Mouse (Mus musculus) neural tube, embryonic 15.5 days (tissue): ENCODE data around the gene Nfib. TPM values are rescaled to one million over a fixed set of nuclear protein-coding genes. Genes with fewer than 3 reads are reported as not detected.

ENCODE experiments used
- ATAC-seq: fragments of 200-750 bp; cut with Nextera tagmentation; 2 replicates; pipeline ENCODE4 v1.8.0; 2017; ENCODE audit warnings: mild to moderate bottlenecking, moderate TSS enrichment, moderate library complexity; ENCODE audit not compliant: low FRiP score
- H3K27ac ChIP-seq: fragments of 300-500 bp; sonication (generic); replicated peaks from 2 replicates; pipeline ENCODE4 v1.5.1; 2015; ENCODE audit warnings: mild to moderate bottlenecking, inconsistent platforms
- H3K27me3 ChIP-seq: fragments of 300-500 bp; sonication (generic); replicated peaks from 2 replicates; pipeline ENCODE4 v1.6.1; 2015; ENCODE audit warnings: inconsistent platforms
- H3K36me3 ChIP-seq: fragments of 300-500 bp; sonication (generic); 2 replicates; pipeline ENCODE4 v1.6.1; 2015; ENCODE audit warnings: inconsistent platforms
- H3K4me1 ChIP-seq: fragments of 300-500 bp; sonication (generic); 2 replicates; pipeline ENCODE4 v1.6.1; 2015; ENCODE audit warnings: inconsistent platforms
- H3K4me2 ChIP-seq: fragments of 300-500 bp; sonication (generic); 2 replicates; pipeline ENCODE4 v1.6.1; 2015; ENCODE audit warnings: inconsistent platforms, mild to moderate bottlenecking, moderate library complexity
- H3K4me3 ChIP-seq: fragments of 300-500 bp; sonication (generic); replicated peaks from 2 replicates; pipeline ENCODE4 v1.5.1; 2015; ENCODE audit warnings: mild to moderate bottlenecking, inconsistent platforms
- H3K9ac ChIP-seq: fragments of 300-500 bp; sonication (generic); replicated peaks from 2 replicates; pipeline ENCODE4 v1.6.1; 2015; ENCODE audit warnings: mild to moderate bottlenecking, inconsistent platforms
- H3K9me3 ChIP-seq: fragments of 300-500 bp; sonication (generic); replicated peaks from 2 replicates; pipeline ENCODE4 v1.6.1; 2016; ENCODE audit warnings: inconsistent platforms
- WGBS: fragments of 180-500 bp; shearing (Covaris S2); methylation state at CpG from one replicate; pipeline ENCODE4 v1.1.7; 2015; ENCODE audit warnings: mixed read lengths; 5-methylcytosine and 5-hydroxymethylcytosine counted together
- polyA plus RNA-seq: library from polyadenylated mRNA; unstranded; fragments of >200 nt; fragmentation: Nextera tagmentation; extraction: Ambion mirVana; gene quantifications from 2 replicates; pipeline ENCODE4 v1.2.1, GENCODE M21; 2015

Nfib gene
- polyA plus RNA-seq, 1 experiment from 2014 or later, result 58.4 TPM

- 78% methylated on average over 12 of the region's 12 CpGs for WGBS
These were observed 21.3 kb downstream of the Nfib start for GRCm38 (mm10) chr4:82684088-82684715.

GRCm38 (mm10) chr4:82683583-82683982 lies 22.0 kb downstream of the Nfib start:
- ATAC-seq, result no peak
- no peaks in the 10 kb centered on the region for H3K27me3 ChIP-seq
- no peaks in the 10 kb centered on the region for H3K4me1 ChIP-seq
- no peak overlapping the region for H3K27ac ChIP-seq
- no peak overlapping the region for H3K4me2 ChIP-seq
- H3K9me3 ChIP-seq, result no peaks in the 10 kb centered on the region
- H3K4me3 ChIP-seq, result no peak overlapping the region
- H3K36me3 ChIP-seq, result no peaks in the 10 kb centered on the region
- WGBS, result 89% methylated on average over 6 of the region's 6 CpGs
- H3K9ac ChIP-seq, result no peak overlapping the region

More at GRCm38 (mm10) chr4:82684088-82684715, 21.3 kb downstream of the Nfib start:
- H3K27me3 ChIP-seq, result no peaks in the 10 kb centered on the region
- H3K9me3 ChIP-seq, result no peaks in the 10 kb centered on the region
- no peak for ATAC-seq
- no peaks in the 10 kb centered on the region for H3K4me1 ChIP-seq
- H3K4me3 ChIP-seq, result no peak overlapping the region
- H3K4me2 ChIP-seq, result no peak overlapping the region
- H3K9ac ChIP-seq, result no peak overlapping the region
- no peaks in the 10 kb centered on the region for H3K36me3 ChIP-seq
- no peak overlapping the region for H3K27ac ChIP-seq

- H3K4me3 ChIP-seq, result no peak overlapping the region
- no peaks in the 10 kb centered on the region for H3K9me3 ChIP-seq
- no peak for ATAC-seq
- no peaks in the 10 kb centered on the region for H3K4me1 ChIP-seq
- no peak overlapping the region for H3K9ac ChIP-seq
- no peak overlapping the region for H3K4me2 ChIP-seq
- no peak overlapping the region for H3K27ac ChIP-seq
- H3K36me3 ChIP-seq, result no peaks in the 10 kb centered on the region
- 95% methylated on average over 2 of the region's 2 CpGs for WGBS
- H3K27me3 ChIP-seq, result no peaks in the 10 kb centered on the region
These were observed 29.4 kb downstream of the Nfib start for GRCm38 (mm10) chr4:82676104-82676503.

- H3K27ac ChIP-seq, result no peak overlapping the region
- H3K9ac ChIP-seq, result no peak overlapping the region
- H3K9me3 ChIP-seq, result no peaks in the 10 kb centered on the region
- no peaks in the 10 kb centered on the region for H3K36me3 ChIP-seq
- H3K4me2 ChIP-seq, result no peak overlapping the region
- ATAC-seq, result no peak
- 94% methylated on average over 3 of the region's 3 CpGs for WGBS
- peaks cover 7% of the 10 kb centered on the region for H3K4me1 ChIP-seq
- H3K27me3 ChIP-seq, result no peaks in the 10 kb centered on the region
- no peak overlapping the region for H3K4me3 ChIP-seq
These were observed 38.2 kb downstream of the Nfib start for GRCm38 (mm10) chr4:82667271-82667872.

GRCm38 (mm10) chr4:82664436-82664835 lies 41.1 kb downstream of the Nfib start:
- H3K9me3 ChIP-seq, result no peaks in the 10 kb centered on the region
- H3K27me3 ChIP-seq, result no peaks in the 10 kb centered on the region
- no peak overlapping the region for H3K4me3 ChIP-seq
- H3K9ac ChIP-seq, result no peak overlapping the region
- no peak overlapping the region for H3K4me2 ChIP-seq
- no peak for ATAC-seq
- WGBS, result 58% methylated on average over 7 of the region's 7 CpGs
- no peaks in the 10 kb centered on the region for H3K36me3 ChIP-seq
- H3K27ac ChIP-seq, result no peak overlapping the region
- peaks cover 7% of the 10 kb centered on the region for H3K4me1 ChIP-seq

- Histone ChIP-seq H3K36me3 (no peaks in the 10 kb centered on the region), H3K27ac (no peak overlapping the region), H3K27me3 (no peaks in the 10 kb centered on the region), H3K4me2 (no peak overlapping the region), H3K4me1 (peaks cover 7% of the 10 kb centered on the region), H3K9ac (no peak overlapping the region), H3K4me3 (no peak overlapping the region), H3K9me3 (no peaks in the 10 kb centered on the region)
- peak; percentile 41; the same call in 1 of the 2 replicates for ATAC-seq
- 71% methylated on average over 6 of the region's 6 CpGs for WGBS
These were observed 41.7 kb downstream of the Nfib start for GRCm38 (mm10) chr4:82663749-82664381.

- 77% methylated on average over 3 of the region's 3 CpGs for WGBS
- H3K27ac ChIP-seq, result no peak overlapping the region
- ATAC-seq, result no peak
These were observed 42.9 kb downstream of the Nfib start for GRCm38 (mm10) chr4:82662626-82663025.

GRCm38 (mm10) chr4:82662222-82662621 lies 43.3 kb downstream of the Nfib start:
- Histone ChIP-seq H3K4me2 (no peak overlapping the region), H3K27ac (no peak overlapping the region), H3K9ac (no peak overlapping the region), H3K9me3 (no peaks in the 10 kb centered on the region), H3K27me3 (no peaks in the 10 kb centered on the region), H3K36me3 (no peaks in the 10 kb centered on the region), H3K4me1 (peaks cover 7% of the 10 kb centered on the region), H3K4me3 (no peak overlapping the region)
- 36% methylated on average over 9 of the region's 9 CpGs for WGBS
- ATAC-seq, result no peak

More at GRCm38 (mm10) chr4:82662626-82663025, 42.9 kb downstream of the Nfib start:
- no peaks in the 10 kb centered on the region for H3K36me3 ChIP-seq
- no peak overlapping the region for H3K4me2 ChIP-seq
- H3K9ac ChIP-seq, result no peak overlapping the region
- no peaks in the 10 kb centered on the region for H3K9me3 ChIP-seq
- no peaks in the 10 kb centered on the region for H3K27me3 ChIP-seq
- peaks cover 7% of the 10 kb centered on the region for H3K4me1 ChIP-seq
- H3K4me3 ChIP-seq, result no peak overlapping the region

- no peak overlapping the region for H3K9ac ChIP-seq
- no peak overlapping the region for H3K27ac ChIP-seq
- no peaks in the 10 kb centered on the region for H3K36me3 ChIP-seq
- no peaks in the 10 kb centered on the region for H3K27me3 ChIP-seq
- peaks cover 7% of the 10 kb centered on the region for H3K4me1 ChIP-seq
- H3K9me3 ChIP-seq, result no peaks in the 10 kb centered on the region
- no peak overlapping the region for H3K4me3 ChIP-seq
- 74% methylated on average over 7 of the region's 7 CpGs for WGBS
- no peak overlapping the region for H3K4me2 ChIP-seq
- ATAC-seq, result no peak
These were observed 44.3 kb downstream of the Nfib start for GRCm38 (mm10) chr4:82661215-82661614.

- no peaks in the 10 kb centered on the region for H3K27me3 ChIP-seq
- H3K4me3 ChIP-seq, result no peak overlapping the region
- no peak overlapping the region for H3K4me2 ChIP-seq
- H3K36me3 ChIP-seq, result no peaks in the 10 kb centered on the region
- peaks cover 12% of the 10 kb centered on the region; the same call in 1 of the 2 replicates for H3K4me1 ChIP-seq
- no peaks in the 10 kb centered on the region for H3K9me3 ChIP-seq
- WGBS, result 80% methylated on average over 5 of the region's 5 CpGs
- no peak overlapping the region for H3K9ac ChIP-seq
- H3K27ac ChIP-seq, result no peak overlapping the region
- no peak for ATAC-seq
These were observed 59.9 kb downstream of the Nfib start for GRCm38 (mm10) chr4:82645679-82646078.

- 63% methylated on average over 9 of the region's 9 CpGs for WGBS
- no peak overlapping the region for H3K4me2 ChIP-seq
- H3K9ac ChIP-seq, result no peak overlapping the region
- no peaks in the 10 kb centered on the region for H3K27me3 ChIP-seq
- H3K4me1 ChIP-seq, result peaks cover 12% of the 10 kb centered on the region; the same call in 1 of the 2 replicates
- no peaks in the 10 kb centered on the region for H3K9me3 ChIP-seq
- H3K4me3 ChIP-seq, result no peak overlapping the region
- H3K27ac ChIP-seq, result no peak overlapping the region
- no peaks in the 10 kb centered on the region for H3K36me3 ChIP-seq
- ATAC-seq, result peak; percentile 47
These were observed 60.8 kb downstream of the Nfib start for GRCm38 (mm10) chr4:82644797-82645196.

- no peaks in the 10 kb centered on the region for H3K9me3 ChIP-seq
- peak; percentile 17; the same call in 1 of the 2 replicates for ATAC-seq
These were observed 61.8 kb downstream of the Nfib start for GRCm38 (mm10) chr4:82643734-82644085.

More at GRCm38 (mm10) chr4:82643734-82644085, 61.8 kb downstream of the Nfib start:
- 56% methylated on average over 5 of the region's 5 CpGs for WGBS
- Histone ChIP-seq H3K4me1 (peaks cover 12% of the 10 kb centered on the region; the same call in 1 of the 2 replicates), H3K27me3 (no peaks in the 10 kb centered on the region), H3K27ac (no peak overlapping the region), H3K4me3 (no peak overlapping the region), H3K36me3 (no peaks in the 10 kb centered on the region), H3K9ac (no peak overlapping the region), H3K4me2 (no peak overlapping the region)
